Mouse (Mus musculus) E14TG2a.4 (cell line): ENCODE measurements around the gene Armc9.
A peak's percentile ranks its signal among the peaks of the same experiment; 100 is the strongest.

Experiments
- H3K27me3 ChIP-seq: 2 replicates; pipeline ENCODE4 v1.6.1; 2014; ENCODE audit warnings: low read length, control low read depth; ENCODE audit not compliant: insufficient read depth
- H3K36me3 ChIP-seq: 2 replicates; pipeline ENCODE4 v1.6.1; 2014; ENCODE audit warnings: low read length, control low read depth; ENCODE audit not compliant: insufficient read depth
- H3K4me1 ChIP-seq: replicated peaks from 2 replicates; pipeline ENCODE4 v1.6.1; 2014; ENCODE audit warnings: low read depth, low read length, control low read depth
- H3K4me3 ChIP-seq: replicated peaks from 2 replicates; pipeline ENCODE4 v1.5.1; 2014; ENCODE audit warnings: mild to moderate bottlenecking, low read length
- H3K9me3 ChIP-seq: 2 replicates; pipeline ENCODE4 v1.6.1; 2014; ENCODE audit warnings: low read length, control low read depth
- CTCF ChIP-seq: conservative IDR thresholded peaks from 2 replicates; pipeline ENCODE4 v1.5.1; 2014; ENCODE audit warnings: low read length
- NANOG ChIP-seq: IDR thresholded peaks from 2 replicates; pipeline ENCODE4 v1.6.1; 2014; ENCODE audit warnings: borderline replicate concordance, low read length, mixed read lengths
- POU5F1 ChIP-seq: IDR thresholded peaks from 2 replicates; pipeline ENCODE4 v1.6.1; 2014; ENCODE audit warnings: low read length, borderline replicate concordance

The Armc9 gene

GRCm38 (mm10) chr1:86301221-86302091 is 146.9 kb downstream of the Armc9 start:
- TF ChIP-seq NANOG = no peak
- no peak for TF ChIP-seq CTCF
- no peak for TF ChIP-seq POU5F1
- H3K9me3 ChIP-seq = no peaks in the 10 kb centered on the region
- H3K4me3 ChIP-seq = peak overlapping the region; percentile 96
- peaks cover 26% of the 10 kb centered on the region for H3K36me3 ChIP-seq
- H3K27me3 ChIP-seq = no peaks in the 10 kb centered on the region
- H3K4me1 ChIP-seq = peaks cover 78% of the 10 kb centered on the region

- H3K9me3 ChIP-seq = no peaks in the 10 kb centered on the region
- peaks cover 37% of the 10 kb centered on the region for H3K36me3 ChIP-seq
- peaks cover 87% of the 10 kb centered on the region for H3K4me1 ChIP-seq
- TF ChIP-seq POU5F1 (no peak), NANOG (no peak), CTCF (no peak)
- peak within 1 kb of the TSS; percentile 96 for H3K4me3 ChIP-seq
- no peaks in the 10 kb centered on the region for H3K27me3 ChIP-seq
Observed at GRCm38 (mm10) chr1:86302532-86302931, 148.0 kb downstream of the Armc9 start, which contains the start of gene B3gnt7. TSS of gene B3gnt7 (plus strand) at chr1:86302832.

DNA sequence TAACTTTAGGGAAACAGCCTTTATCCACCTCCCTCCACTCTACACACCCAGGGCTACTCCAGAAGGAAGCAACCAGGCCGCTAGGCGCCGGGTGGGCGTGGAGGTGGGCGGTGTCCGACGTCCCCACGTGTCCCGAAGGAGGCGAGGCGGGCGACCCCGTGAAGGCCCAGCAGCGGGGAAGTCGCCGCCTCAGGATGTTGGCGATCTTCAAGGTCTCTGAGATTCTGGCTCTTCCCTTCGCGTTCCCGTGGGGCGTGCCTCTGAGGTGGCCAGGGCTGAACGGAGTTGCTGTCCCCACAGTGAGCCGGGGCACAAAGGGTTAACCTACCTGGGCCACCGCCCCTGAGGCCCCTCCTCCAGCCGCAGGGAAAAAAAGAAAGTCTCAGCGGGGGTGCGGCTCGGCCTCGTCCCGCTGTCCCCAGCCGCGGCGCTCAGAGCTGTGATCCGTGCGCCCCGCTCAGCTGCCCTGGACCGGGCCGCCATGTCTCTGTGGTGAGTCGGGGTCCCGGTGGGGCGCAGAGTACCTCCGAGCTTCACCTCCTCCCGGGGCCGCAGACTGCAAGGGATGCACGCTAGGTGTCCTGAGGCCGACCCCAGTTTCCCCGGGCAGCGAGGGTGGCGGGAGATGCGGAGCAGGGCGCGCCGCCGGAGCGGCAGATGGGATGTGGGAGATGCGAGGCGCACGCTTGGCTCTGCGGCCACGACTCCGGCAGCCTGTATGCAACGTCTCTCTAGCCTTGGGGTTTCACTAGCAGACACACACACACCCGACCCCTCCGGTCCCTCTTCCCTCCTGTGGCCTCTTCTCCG is 148.7 kb downstream of the Armc9 start:
- Histone ChIP-seq H3K4me1 (peaks cover 89% of the 10 kb centered on the region), H3K36me3 (peaks cover 42% of the 10 kb centered on the region), H3K4me3 (peak overlapping the region; percentile 96), H3K27me3 (no peaks in the 10 kb centered on the region), H3K9me3 (no peaks in the 10 kb centered on the region)
- TF ChIP-seq CTCF (no peak), NANOG (no peak), POU5F1 (no peak)

DNA sequence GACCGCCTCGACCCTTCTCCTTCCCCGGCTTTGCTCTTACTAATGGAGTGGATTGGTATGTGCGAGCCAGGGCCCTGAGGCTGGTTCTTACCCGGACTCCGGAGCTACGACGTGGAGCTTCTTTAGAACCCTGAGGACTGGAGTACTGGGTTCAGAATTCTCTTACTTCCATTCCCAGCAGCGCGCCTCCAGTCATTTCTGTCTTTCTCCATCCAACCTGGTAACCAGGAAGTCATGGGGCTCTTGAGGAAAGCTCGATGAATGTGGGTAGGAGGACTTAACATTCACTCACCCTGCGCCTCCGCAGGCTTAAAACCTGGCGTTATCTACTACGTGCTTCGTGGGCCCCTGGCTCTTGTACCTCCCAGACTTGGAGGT is 149.3 kb downstream of the Armc9 start:
- H3K27me3 ChIP-seq = no peaks in the 10 kb centered on the region
- peaks cover 42% of the 10 kb centered on the region for H3K36me3 ChIP-seq
- H3K4me1 ChIP-seq = peaks cover 88% of the 10 kb centered on the region
- H3K9me3 ChIP-seq = no peaks in the 10 kb centered on the region
- peak overlapping the region; percentile 96 for H3K4me3 ChIP-seq
- TF ChIP-seq POU5F1 = no peak
- no peak for TF ChIP-seq CTCF
- TF ChIP-seq NANOG = no peak

DNA sequence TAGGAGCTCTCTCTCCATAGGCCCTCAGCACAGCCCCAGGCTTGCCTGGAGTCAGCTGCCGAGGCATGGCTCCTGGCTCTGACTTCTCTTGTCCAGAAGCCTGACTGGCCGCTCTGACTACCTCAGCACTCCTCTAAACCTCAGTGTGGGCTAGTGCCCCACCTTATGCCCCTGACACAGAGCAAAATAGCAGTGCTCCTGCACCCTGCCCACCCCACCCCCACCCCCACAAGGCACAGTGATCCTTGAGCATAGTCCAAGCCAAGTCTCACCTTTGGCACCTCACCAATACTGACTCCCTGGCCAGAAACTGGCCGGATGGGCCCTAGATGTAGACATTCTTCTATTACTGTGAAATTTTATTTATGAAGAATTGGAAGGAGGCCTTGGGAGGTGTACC is 152.1 kb downstream of the Armc9 start:
- peaks cover 42% of the 10 kb centered on the region for H3K36me3 ChIP-seq
- peak overlapping the region; percentile 96 for H3K4me3 ChIP-seq
- H3K27me3 ChIP-seq = no peaks in the 10 kb centered on the region
- H3K9me3 ChIP-seq = no peaks in the 10 kb centered on the region
- peaks cover 72% of the 10 kb centered on the region for H3K4me1 ChIP-seq
- TF ChIP-seq CTCF = no peak
- TF ChIP-seq NANOG = no peak
- TF ChIP-seq POU5F1 = no peak

- H3K36me3 ChIP-seq = peaks cover 42% of the 10 kb centered on the region
- H3K4me3 ChIP-seq = peak overlapping the region; percentile 96
- TF ChIP-seq NANOG = no peak
- TF ChIP-seq CTCF = no peak
- no peak for TF ChIP-seq POU5F1
- H3K27me3 ChIP-seq = no peaks in the 10 kb centered on the region
- H3K9me3 ChIP-seq = no peaks in the 10 kb centered on the region
- peaks cover 68% of the 10 kb centered on the region for H3K4me1 ChIP-seq
Observed at GRCm38 (mm10) chr1:86307177-86307762, 152.7 kb downstream of the Armc9 start.

- no peaks in the 10 kb centered on the region for H3K27me3 ChIP-seq
- TF ChIP-seq CTCF (no peak), NANOG (no peak), POU5F1 (no peak)
- H3K9me3 ChIP-seq = no peaks in the 10 kb centered on the region
- H3K36me3 ChIP-seq = peaks cover 42% of the 10 kb centered on the region
- H3K4me1 ChIP-seq = peaks cover 68% of the 10 kb centered on the region
- H3K4me3 ChIP-seq = peak overlapping the region; percentile 96
Observed at GRCm38 (mm10) chr1:86307871-86308641, 153.5 kb downstream of the Armc9 start.
